Mouse (Mus musculus) adrenal gland, postnatal 4 days (tissue): ENCODE data around the gene Fbxl14. TPM values are rescaled to one million over a fixed set of nuclear protein-coding genes. Genes with fewer than 3 reads are reported as not detected.

Source experiments
- total RNA-seq, 2 experiments: library from RNA; stranded (reverse); gene quantifications; 2 replicates each; pipeline ENCODE4 v1.2.3; 2021

Gene Fbxl14
- total RNA-seq, 2 experiments from 2014 or later, result 40.1 to 41.9 TPM

Other genes starting within 250 kb of the Fbxl14 start
- gene Cacna2d4, start 243.1 kb upstream of the Fbxl14 start, total RNA-seq, result under 1 TPM; 0.20 to 0.59 TPM
- under 1 TPM; 0.25 to 0.87 TPM for gene Lrtm2, start 148.9 kb upstream of the Fbxl14 start, total RNA-seq
- 100 to 1,000 TPM; 141 to 151 TPM for gene Adipor2, start 62.0 kb upstream of the Fbxl14 start, total RNA-seq
- gene Wnt5b, start 64.7 kb downstream of the Fbxl14 start, total RNA-seq, result 1 to 10 TPM; 4.5 to 6.2 TPM